In genomic region chr5:139389676-139390061, GRCm38 (mm10) we compare ENCODE assay signal across 8 mouse cellular contexts. TPM values are rescaled to one million over a fixed set of nuclear protein-coding genes. Genes with fewer than 3 reads are reported as not detected.
DNase-seq lines count a peak whose midpoint lies in the region; ATAC-seq lines count a peak whose summit lies in the region.

No protein-coding gene starts in this region.

- no peaks in the 10 kb centered on the region for H3K9me3 ChIP-seq in intestine, embryonic 16.5 days (ENCODE audit: control insufficient read depth, low read length)
- no peaks in the 10 kb centered on the region for H3K9me3 ChIP-seq in limb, embryonic 13.5 days
- no peaks in the 10 kb centered on the region for H3K9me3 ChIP-seq in midbrain, embryonic 16.5 days (replicated peaks; ENCODE audit: control insufficient read depth, low read length, poor library complexity, severe bottlenecking)

- H3K4me3 ChIP-seq in intestine, embryonic 16.5 days (ENCODE audit: low read length) = no peak overlapping the region
- no peak overlapping the region for H3K4me3 ChIP-seq in limb, embryonic 13.5 days
- no peak overlapping the region for H3K4me3 ChIP-seq in midbrain, embryonic 16.5 days (ENCODE audit: low read depth, low read length)

- no peak overlapping the region for H3K4me2 ChIP-seq in intestine, embryonic 16.5 days (ENCODE audit: low read depth, low read length)
- H3K4me2 ChIP-seq in limb, embryonic 13.5 days (replicated peaks) = peak overlapping the region; percentile 23
- no peak overlapping the region for H3K4me2 ChIP-seq in midbrain, embryonic 16.5 days (ENCODE audit: low read length)

- H3K27me3 ChIP-seq in intestine, embryonic 16.5 days (replicated peaks; ENCODE audit: control insufficient read depth, insufficient read depth, low read length) = no peaks in the 10 kb centered on the region
- H3K27me3 ChIP-seq in limb, embryonic 13.5 days = no peaks in the 10 kb centered on the region
- no peaks in the 10 kb centered on the region for H3K27me3 ChIP-seq in midbrain, embryonic 16.5 days (ENCODE audit: control insufficient read depth, insufficient read depth, low read depth, low read length)

- DNase-seq in adrenal gland, adult (ENCODE audit: inconsistent age in 2 of 2, low spot score in 1 of 2) = peak; percentile 65 to 84
- no peak for DNase-seq in adrenal gland, adult 8-10 months
- DNase-seq in c-Kit-negative CD71-positive TER-119-positive erythroid progenitor cells, embryonic 14.5 days (ENCODE audit: low read depth, low spot score) = peak; percentile 79
- DNase-seq in heart, adult 11 months = peak; percentile 99
- peak; percentile 67 to 84 for DNase-seq in urinary bladder, postnatal 36 days (ENCODE audit: low spot score in 2 of 2)

- H3K27ac ChIP-seq in intestine, embryonic 16.5 days (ENCODE audit: low read length) = peak overlapping the region; percentile 8; the same call in 1 of the 2 replicates
- H3K27ac ChIP-seq in limb, embryonic 13.5 days = peak overlapping the region; percentile 92
- peak overlapping the region; percentile 59 for H3K27ac ChIP-seq in midbrain, embryonic 16.5 days (ENCODE audit: low read length)

- no peaks in the 10 kb centered on the region for H3K36me3 ChIP-seq in intestine, embryonic 16.5 days (ENCODE audit: control insufficient read depth, insufficient read depth, low read length)
- H3K36me3 ChIP-seq in limb, embryonic 13.5 days = 0 out of 2 replicates have a peak, but pooled peaks cover 6% of the 10 kb centered on the region
- H3K36me3 ChIP-seq in midbrain, embryonic 16.5 days (ENCODE audit: control insufficient read depth, insufficient read depth, low read length) = no peaks in the 10 kb centered on the region

- peak; percentile 83 for ATAC-seq in intestine, embryonic 16.5 days
- no peak; the same call in 1 of the 2 replicates for ATAC-seq in limb, embryonic 13.5 days (ENCODE audit: low FRiP score, low read depth)
- peak; percentile 43 for ATAC-seq in midbrain, embryonic 16.5 days

- 5% methylated on average over 6 of the region's 6 CpGs for WGBS in intestine, embryonic 16.5 days
- WGBS in limb, embryonic 13.5 days = 13% methylated on average over 6 of the region's 6 CpGs
- WGBS in midbrain, embryonic 16.5 days = 55% methylated on average over 6 of the region's 6 CpGs

- peak overlapping the region; percentile 17; the same call in 1 of the 2 replicates for H3K9ac ChIP-seq in intestine, embryonic 16.5 days (ENCODE audit: low read depth, low read length)
- peak overlapping the region; percentile 53; the same call in 1 of the 2 replicates for H3K9ac ChIP-seq in limb, embryonic 13.5 days
- H3K9ac ChIP-seq in midbrain, embryonic 16.5 days (ENCODE audit: low read depth, low read length) = no peak overlapping the region

- H3K4me1 ChIP-seq in intestine, embryonic 16.5 days (ENCODE audit: control insufficient read depth, insufficient read depth, low read length) = peaks cover 15% of the 10 kb centered on the region
- peaks cover 50% of the 10 kb centered on the region for H3K4me1 ChIP-seq in limb, embryonic 13.5 days
- peaks cover 4% of the 10 kb centered on the region; the same call in 1 of the 2 replicates for H3K4me1 ChIP-seq in midbrain, embryonic 16.5 days (ENCODE audit: control insufficient read depth, insufficient read depth, low read length)

RNA-seq across cellular contexts. Expression of gene Gpr146, which starts 12.2 kb away (rescaled TPM):
- total RNA-seq in adrenal gland, adult 8-10 months (2022) = 10 to 100 TPM; 13.6 to 25.0 (median 18.1) TPM
- 2.3 and 2.5 TPM in 2 replicates for polyA plus RNA-seq in intestine, embryonic 16.5 days (2015; fragmentation: Nextera tagmentation; extraction: Ambion mirVana)
- polyA plus RNA-seq in limb, embryonic 13.5 days (2015; fragmentation: Nextera tagmentation; extraction: Ambion mirVana) = 1.4 and 1.9 TPM in 2 replicates
- 2.5 and 2.9 TPM in 2 replicates for polyA plus RNA-seq in midbrain, embryonic 16.5 days (2015; fragmentation: Nextera tagmentation; extraction: Ambion mirVana)

RNA-seq across cellular contexts. Expression of gene C130050O18Rik, which starts 15.4 kb away (rescaled TPM):
- total RNA-seq in adrenal gland, adult 8-10 months (2022) = 1 to 10 TPM in 3 of 4 experiments, under 1 TPM in 1; 0.94 to 1.4 (median 1.2) TPM
- 0.87 and 1.0 TPM in 2 replicates for polyA plus RNA-seq in intestine, embryonic 16.5 days (2015; fragmentation: Nextera tagmentation; extraction: Ambion mirVana)
- 3.5 and 3.9 TPM in 2 replicates for polyA plus RNA-seq in limb, embryonic 13.5 days (2015; fragmentation: Nextera tagmentation; extraction: Ambion mirVana)
- polyA plus RNA-seq in midbrain, embryonic 16.5 days (2015; fragmentation: Nextera tagmentation; extraction: Ambion mirVana) = 0.14 and 0.39 TPM in 2 replicates

RNA-seq across cellular contexts. Expression of gene Gper1, which starts 33.3 kb away (rescaled TPM):
- total RNA-seq in adrenal gland, adult 8-10 months (2022) = 1 to 10 TPM; 3.9 to 7.8 (median 6.3) TPM
- 1.1 and 1.5 TPM in 2 replicates for polyA plus RNA-seq in intestine, embryonic 16.5 days (2015; fragmentation: Nextera tagmentation; extraction: Ambion mirVana)
- polyA plus RNA-seq in limb, embryonic 13.5 days (2015; fragmentation: Nextera tagmentation; extraction: Ambion mirVana) = 3.5 and 4.6 TPM in 2 replicates
- polyA plus RNA-seq in midbrain, embryonic 16.5 days (2015; fragmentation: Nextera tagmentation; extraction: Ambion mirVana) = 9.4 TPM in 2 replicates

RNA-seq across cellular contexts. Expression of gene Cyp2w1, which starts 37.3 kb away (rescaled TPM):
- total RNA-seq in adrenal gland, adult 8-10 months (2022) = not detected
- 33.9 and 44.0 TPM in 2 replicates for polyA plus RNA-seq in intestine, embryonic 16.5 days (2015; fragmentation: Nextera tagmentation; extraction: Ambion mirVana)
- 2.8 and 4.5 TPM in 2 replicates for polyA plus RNA-seq in limb, embryonic 13.5 days (2015; fragmentation: Nextera tagmentation; extraction: Ambion mirVana)
- polyA plus RNA-seq in midbrain, embryonic 16.5 days (2015; fragmentation: Nextera tagmentation; extraction: Ambion mirVana) = not detected in 2 replicates

RNA-seq across cellular contexts. Expression of gene Cox19, which starts 38.5 kb away (rescaled TPM):
- total RNA-seq in adrenal gland, adult 8-10 months (2022) = 10 to 100 TPM; 59.6 to 79.9 (median 66.5) TPM
- polyA plus RNA-seq in intestine, embryonic 16.5 days (2015; fragmentation: Nextera tagmentation; extraction: Ambion mirVana) = 183 and 195 TPM in 2 replicates
- 98.3 and 109 TPM in 2 replicates for polyA plus RNA-seq in limb, embryonic 13.5 days (2015; fragmentation: Nextera tagmentation; extraction: Ambion mirVana)
- 102 and 105 TPM in 2 replicates for polyA plus RNA-seq in midbrain, embryonic 16.5 days (2015; fragmentation: Nextera tagmentation; extraction: Ambion mirVana)

Comparison
In these comparisons a context has a peak if more than half of its experiments do, and no peak if none do; other contexts are left out.
1. H3K27ac ChIP-seq: peak in every context shown above with its lines; median percentile 92 in limb, embryonic 13.5 days; 59 in midbrain, embryonic 16.5 days; 8 in intestine, embryonic 16.5 days.